Mouse (Mus musculus) ES-Bruce4 (cell line): Measurements from ENCODE around the gene Hook2.

Experiments
- CTCF ChIP-seq: IDR thresholded peaks from one replicate; pipeline ENCODE4 v1.8.1; 2011; ENCODE audit warnings: low read depth, low read length
- POLR2A ChIP-seq: IDR thresholded peaks from one replicate; pipeline ENCODE4 v1.8.1; 2011; ENCODE audit warnings: low read length; ENCODE audit not compliant: insufficient read depth

GRCm38 (mm10) chr8:85033867-85034266, 43.5 kb downstream of the Hook2 start:
- no peak for TF ChIP-seq CTCF
- TF ChIP-seq POLR2A: no peak
